Mouse (Mus musculus) lung, embryonic 14.5 days (tissue): ENCODE results near the gene Rragd. TPM values are rescaled to one million over a fixed set of nuclear protein-coding genes. Genes with fewer than 3 reads are reported as not detected.

Source experiments
- ATAC-seq: fragments of 200-750 bp; cut with Nextera tagmentation; 2 replicates; pipeline ENCODE4 v1.8.0; 2017; ENCODE audit warnings: mild to moderate bottlenecking, moderate TSS enrichment, moderate library complexity; ENCODE audit not compliant: insufficient read depth
- DNase-seq: peaks from one replicate; pipeline ENCODE4 v3.0.0-alpha.2; 2015
- H3K27ac ChIP-seq: fragments of 300-500 bp; sonication (generic); 2 replicates; pipeline ENCODE4 v1.5.1; 2014; ENCODE audit warnings: low read depth, mild to moderate bottlenecking, moderate library complexity
- H3K27me3 ChIP-seq: fragments of 300-500 bp; sonication (generic); 2 replicates; pipeline ENCODE4 v1.6.1; 2014; ENCODE audit warnings: low read length, control low read depth; ENCODE audit not compliant: insufficient read depth
- H3K36me3 ChIP-seq: fragments of 300-500 bp; sonication (generic); 2 replicates; pipeline ENCODE4 v1.6.1; 2014; ENCODE audit warnings: control low read depth; ENCODE audit not compliant: insufficient read depth
- H3K4me1 ChIP-seq: fragments of 300-500 bp; sonication (generic); 2 replicates; pipeline ENCODE4 v1.6.1; 2014; ENCODE audit warnings: antibody characterized with exemption, control low read depth; ENCODE audit not compliant: insufficient read depth
- H3K4me2 ChIP-seq: fragments of 300-500 bp; sonication (generic); 2 replicates; pipeline ENCODE4 v1.6.1; 2014; ENCODE audit warnings: mild to moderate bottlenecking
- H3K4me3 ChIP-seq: fragments of 300-500 bp; sonication (generic); 2 replicates; pipeline ENCODE4 v1.5.1; 2014; ENCODE audit warnings: low read depth, low read length
- H3K9ac ChIP-seq: fragments of 300-500 bp; sonication (generic); 2 replicates; pipeline ENCODE4 v1.6.1; 2014
- H3K9me3 ChIP-seq: fragments of 300-500 bp; sonication (generic); 2 replicates; pipeline ENCODE4 v1.6.1; 2016; ENCODE audit warnings: low read depth, low read length, control low read depth
- CTCF ChIP-seq: IDR thresholded peaks from 2 replicates; pipeline ENCODE4 v1.5.1; 2016; ENCODE audit warnings: antibody characterized with exemption, low read depth
- WGBS: fragments of 180-500 bp; shearing (Covaris S2); extraction: QIAGEN DNeasy Blood & Tissue Kit; methylation state at CpG from one replicate; pipeline ENCODE4 v1.1.7; 2014; 5-methylcytosine and 5-hydroxymethylcytosine counted together
- polyA plus RNA-seq: library from polyadenylated mRNA; unstranded; fragments of >200 nt; fragmentation: Nextera tagmentation; extraction: Ambion mirVana; gene quantifications from 2 replicates; pipeline ENCODE4 v1.2.1, GENCODE M21; 2014

Rragd gene
- polyA plus RNA-seq, 1 experiment from 2014 or later, result 2.7 TPM

DNA sequence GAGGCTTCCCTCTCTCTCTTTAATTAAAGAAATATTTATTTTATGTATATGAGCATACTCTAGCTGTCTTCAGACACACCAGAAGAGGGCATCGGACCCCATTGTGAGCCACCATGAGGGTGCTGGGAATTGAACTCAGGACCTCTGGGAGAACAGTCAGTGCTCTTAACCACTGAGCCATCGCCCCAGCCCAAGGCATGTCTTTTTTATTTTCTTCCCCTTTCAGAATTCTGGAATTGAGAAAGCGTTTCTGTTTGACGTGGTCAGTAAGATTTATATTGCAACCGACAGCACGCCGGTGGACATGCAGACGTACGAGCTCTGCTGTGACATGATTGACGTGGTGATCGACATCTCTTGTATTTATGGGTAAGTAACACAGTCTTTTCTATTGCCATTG lies 24.0 kb downstream of the Rragd start:
- TF ChIP-seq CTCF, result no peak
- Histone ChIP-seq H3K4me3 (no peak overlapping the region), H3K27ac (no peak overlapping the region), H3K9ac (no peak overlapping the region), H3K36me3 (no peaks in the 10 kb centered on the region), H3K4me1 (no peaks in the 10 kb centered on the region), H3K4me2 (no peak overlapping the region), H3K27me3 (no peaks in the 10 kb centered on the region), H3K9me3 (no peaks in the 10 kb centered on the region)
- ATAC-seq (no peak), DNase-seq (no peak)
- WGBS, result 87% methylated on average over 11 of the region's 11 CpGs

GRCm38 (mm10) chr4:33007443-33008217 lies 24.8 kb downstream of the Rragd start:
- Histone ChIP-seq H3K9me3 (no peaks in the 10 kb centered on the region), H3K4me3 (no peak overlapping the region), H3K9ac (no peak overlapping the region), H3K36me3 (no peaks in the 10 kb centered on the region), H3K27ac (no peak overlapping the region), H3K4me2 (no peak overlapping the region), H3K4me1 (no peaks in the 10 kb centered on the region), H3K27me3 (no peaks in the 10 kb centered on the region)
- 61% methylated on average over 9 of the region's 9 CpGs for WGBS
- TF ChIP-seq CTCF, result no peak
- DNase-seq (no peak), ATAC-seq (no peak)

GRCm38 (mm10) chr4:33010078-33010477 lies 27.2 kb downstream of the Rragd start:
- TF ChIP-seq CTCF, result no peak
- H3K9me3 ChIP-seq, result no peaks in the 10 kb centered on the region
- WGBS, result 94% methylated on average over 1 of the region's 1 CpGs
- H3K4me3 ChIP-seq, result no peak overlapping the region
- no peaks in the 10 kb centered on the region for H3K4me1 ChIP-seq
- H3K27me3 ChIP-seq, result no peaks in the 10 kb centered on the region
- DNase-seq (no peak), ATAC-seq (no peak)
- H3K36me3 ChIP-seq, result no peaks in the 10 kb centered on the region
- H3K9ac ChIP-seq, result no peak overlapping the region
- H3K4me2 ChIP-seq, result no peak overlapping the region
- H3K27ac ChIP-seq, result no peak overlapping the region

- no peaks in the 10 kb centered on the region for H3K27me3 ChIP-seq
- no peak for DNase-seq
- no peak overlapping the region for H3K4me3 ChIP-seq
- no peak overlapping the region for H3K4me2 ChIP-seq
- no peak overlapping the region for H3K27ac ChIP-seq
- H3K36me3 ChIP-seq, result no peaks in the 10 kb centered on the region
- no peaks in the 10 kb centered on the region for H3K4me1 ChIP-seq
- H3K9ac ChIP-seq, result no peak overlapping the region
- no peak for TF ChIP-seq CTCF
- no peaks in the 10 kb centered on the region for H3K9me3 ChIP-seq
- WGBS, result 85% methylated on average over 4 of the region's 4 CpGs
- no peak for ATAC-seq
Measured at GRCm38 (mm10) chr4:33012484-33012883, 29.6 kb downstream of the Rragd start.

DNA sequence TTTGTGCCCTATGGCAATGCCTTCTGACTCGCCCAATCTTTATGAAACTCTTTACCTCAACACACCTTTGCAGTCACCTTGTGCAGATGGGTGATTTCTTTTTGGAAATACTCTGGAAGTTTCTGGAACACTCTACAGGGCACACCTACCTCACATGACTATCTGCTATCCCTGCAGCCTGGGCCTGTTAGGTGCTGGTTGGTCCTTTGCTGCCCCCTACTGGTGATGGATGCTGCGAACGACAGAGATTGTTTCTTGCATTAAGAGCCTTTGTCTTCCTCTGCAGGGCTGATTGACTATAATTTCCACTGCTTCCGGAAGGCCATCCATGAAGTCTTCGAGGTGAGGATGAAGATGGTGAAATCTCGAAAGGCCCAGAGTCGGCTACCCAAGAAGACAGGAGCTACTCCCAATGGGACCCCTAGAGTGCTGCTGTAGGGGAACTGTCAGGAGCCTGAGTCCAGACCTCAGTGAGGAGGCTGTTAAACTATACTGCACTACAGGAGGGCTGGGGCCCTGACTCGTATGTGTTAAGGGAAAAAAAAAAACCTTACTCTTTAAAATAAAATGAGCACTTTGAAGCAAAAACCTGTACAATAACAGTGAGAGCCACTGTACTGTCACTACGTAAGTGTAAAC lies 35.6 kb downstream of the Rragd start:
- ATAC-seq (peak; percentile 82), DNase-seq (peak; percentile 94)
- H3K4me1 ChIP-seq, result no peaks in the 10 kb centered on the region
- WGBS, result 46% methylated on average over 9 of the region's 9 CpGs
- H3K36me3 ChIP-seq, result no peaks in the 10 kb centered on the region
- H3K9me3 ChIP-seq, result no peaks in the 10 kb centered on the region
- no peaks in the 10 kb centered on the region for H3K27me3 ChIP-seq
- H3K4me3 ChIP-seq, result no peak overlapping the region
- TF ChIP-seq CTCF, result peak; percentile 97
- H3K9ac ChIP-seq, result no peak overlapping the region
- H3K27ac ChIP-seq, result no peak overlapping the region
- no peak overlapping the region for H3K4me2 ChIP-seq

- 37% methylated on average over 8 of the region's 8 CpGs for WGBS
- H3K27ac ChIP-seq, result no peak overlapping the region
- H3K4me2 ChIP-seq, result no peak overlapping the region
- no peaks in the 10 kb centered on the region for H3K9me3 ChIP-seq
- DNase-seq (peak; percentile 78), ATAC-seq (peak; percentile 89)
- TF ChIP-seq CTCF, result no peak
- H3K4me1 ChIP-seq, result no peaks in the 10 kb centered on the region
- H3K36me3 ChIP-seq, result 0 out of 2 replicates have a peak, but pooled peaks cover 16% of the 10 kb centered on the region
- no peak overlapping the region for H3K9ac ChIP-seq
- H3K27me3 ChIP-seq, result no peaks in the 10 kb centered on the region
- no peak overlapping the region for H3K4me3 ChIP-seq
Measured at GRCm38 (mm10) chr4:33024420-33024819, 41.6 kb downstream of the Rragd start.

- Histone ChIP-seq H3K27ac (no peak overlapping the region), H3K4me1 (peaks cover 4% of the 10 kb centered on the region), H3K4me2 (no peak overlapping the region), H3K4me3 (no peak overlapping the region), H3K36me3 (0 out of 2 replicates have a peak, but pooled peaks cover 16% of the 10 kb centered on the region), H3K9ac (no peak overlapping the region), H3K27me3 (no peaks in the 10 kb centered on the region), H3K9me3 (no peaks in the 10 kb centered on the region)
- TF ChIP-seq CTCF, result no peak
- WGBS, result 90% methylated on average over 7 of the region's 7 CpGs
- ATAC-seq (no peak), DNase-seq (peak; percentile 24)
Measured at GRCm38 (mm10) chr4:33029104-33029503, 46.3 kb downstream of the Rragd start.
